17 mouse cellular contexts compared by ENCODE assay signal in the genomic region with DNA sequence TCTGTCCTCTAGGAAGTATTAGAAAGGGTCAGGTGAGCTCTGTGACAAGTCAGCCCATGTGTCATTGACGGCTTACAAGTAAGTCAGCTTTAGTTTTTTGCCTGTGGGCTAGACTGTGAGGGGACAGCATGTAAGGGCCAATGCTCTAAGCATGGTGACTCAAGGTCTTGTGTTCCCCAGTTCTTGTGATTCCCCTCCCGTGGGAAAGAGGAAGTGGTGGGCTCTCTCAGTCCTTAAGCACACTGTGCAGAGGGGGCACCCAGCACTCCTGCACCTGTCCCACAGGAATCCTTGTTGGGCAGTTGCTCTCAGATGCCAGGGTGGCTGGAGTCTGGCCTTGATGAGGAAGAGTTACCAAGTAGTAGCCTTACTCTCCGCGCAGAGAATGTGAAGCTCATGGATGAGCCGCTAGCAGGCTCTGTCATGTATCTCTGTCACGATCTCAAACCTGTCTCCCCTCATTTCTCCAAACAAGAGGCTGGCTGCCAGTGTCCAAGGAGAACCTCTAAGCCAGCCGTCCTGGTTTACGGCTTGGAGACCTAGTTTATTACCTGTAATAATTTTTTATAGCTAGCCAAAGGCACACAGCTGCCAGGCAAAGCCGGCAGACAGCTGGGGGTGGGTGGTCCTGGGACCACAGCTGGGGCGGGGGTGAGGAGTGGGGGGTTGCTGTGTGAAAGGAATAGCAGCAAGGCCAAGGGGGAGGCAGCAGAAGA. TPM values are rescaled to one million over a fixed set of nuclear protein-coding genes. Genes with fewer than 3 reads are reported as not detected.
DNase-seq lines count a peak whose midpoint lies in the region; ATAC-seq lines count a peak whose summit lies in the region.
"Had no signal": no experiment of that assay in that cellular context is flagged by ENCODE, and none has a peak within 500 bp of the region (broad histone marks: within the 10 kb centered on the region; RNA-seq: fewer than 3 reads in every experiment).

Stra6l (plus strand) TSS at position 556 of the 716 bp plus-strand sequence.

- peak within 1 kb of the TSS; percentile 37 for H3K4me3 ChIP-seq in erythroblast, embryonic 14.5 days (replicated peaks)
- peak within 1 kb of the TSS; percentile 5 for H3K4me3 ChIP-seq in limb, embryonic 13.5 days
- peak within 1 kb of the TSS; percentile 9 for H3K4me3 ChIP-seq in megakaryocyte, embryonic 14.5 days (replicated peaks)
- H3K4me3 ChIP-seq: embryonic facial prominence, embryonic 12.5 days; midbrain, embryonic 12.5 days had no signal

- no peaks in the 10 kb centered on the region for H3K4me1 ChIP-seq in erythroblast, embryonic 14.5 days (ENCODE audit: control insufficient read depth)
- H3K4me1 ChIP-seq in limb, embryonic 13.5 days = peaks cover 17% of the 10 kb centered on the region
- peaks cover 17% of the 10 kb centered on the region for H3K4me1 ChIP-seq in megakaryocyte, embryonic 14.5 days
- H3K4me1 ChIP-seq: embryonic facial prominence, embryonic 12.5 days had no signal

- H3K9me3 ChIP-seq in erythroblast, embryonic 14.5 days (ENCODE audit: control insufficient read depth, low read length) = no peaks in the 10 kb centered on the region
- H3K9me3 ChIP-seq in limb, embryonic 13.5 days = no peaks in the 10 kb centered on the region
- H3K9me3 ChIP-seq in megakaryocyte, embryonic 14.5 days = 0 out of 2 replicates have a peak, but pooled peaks cover 3% of the 10 kb centered on the region
- H3K9me3 ChIP-seq: embryonic facial prominence, embryonic 12.5 days; midbrain, embryonic 12.5 days had no signal

- H3K4me2 ChIP-seq in limb, embryonic 13.5 days (replicated peaks) = peak within 1 kb of the TSS; percentile 43
- H3K4me2 ChIP-seq: embryonic facial prominence, embryonic 12.5 days; midbrain, embryonic 12.5 days had no signal

- ATAC-seq in erythroblast, adult 5-6 weeks (replicated peaks; ENCODE audit: low FRiP score, poor library complexity, severe bottlenecking) = no peak
- ATAC-seq in limb, embryonic 13.5 days (ENCODE audit: low FRiP score, low read depth) = peak; percentile 68
- no peak for ATAC-seq in erythroid progenitor cell, adult 5-6 weeks (replicated peaks; ENCODE audit: low FRiP score, poor library complexity, severe bottlenecking)
- ATAC-seq: forebrain, postnatal 0 days; hindbrain, embryonic 16.5 days had no signal

- 11% methylated on average over 10 of the region's 10 CpGs for WGBS in limb, embryonic 13.5 days

- peaks cover 3% of the 10 kb centered on the region for H3K27me3 ChIP-seq in erythroblast, embryonic 14.5 days (ENCODE audit: control insufficient read depth)
- H3K27me3 ChIP-seq in limb, embryonic 13.5 days = peaks cover 78% of the 10 kb centered on the region
- H3K27me3 ChIP-seq in megakaryocyte, embryonic 14.5 days (replicated peaks) = peaks cover 56% of the 10 kb centered on the region

- DNase-seq in c-Kit-positive CD71-negative TER-119-negative erythroid progenitor cells, embryonic 14.5 days (ENCODE audit: low read depth) = peak; percentile 17
- DNase-seq in spleen, postnatal 14 days (ENCODE audit: low spot score in 2 of 2) = no peak
- DNase-seq in thymus, postnatal 0 days (ENCODE audit: low spot score) = no peak
- DNase-seq: cerebellum, adult 9-11 months; forebrain, postnatal 0 days; gastrocnemius, postnatal 36 days had no signal

- no peak within 1 kb of the TSS for H3K9ac ChIP-seq in limb, embryonic 13.5 days
- H3K9ac ChIP-seq: embryonic facial prominence, embryonic 12.5 days; forebrain, postnatal 0 days; midbrain, embryonic 12.5 days had no signal

- no peak within 1 kb of the TSS for H3K27ac ChIP-seq in limb, embryonic 13.5 days
- H3K27ac ChIP-seq: embryonic facial prominence, embryonic 12.5 days; midbrain, embryonic 12.5 days had no signal

- no peaks in the 10 kb centered on the region for H3K36me3 ChIP-seq in erythroblast, embryonic 14.5 days (ENCODE audit: control insufficient read depth)
- no peaks in the 10 kb centered on the region for H3K36me3 ChIP-seq in limb, embryonic 13.5 days
- no peaks in the 10 kb centered on the region for H3K36me3 ChIP-seq in megakaryocyte, embryonic 14.5 days (replicated peaks; ENCODE audit: low read length)
- H3K36me3 ChIP-seq: embryonic facial prominence, embryonic 12.5 days; midbrain, embryonic 12.5 days had no signal

RNA-seq across cellular contexts. Expression of gene Stra6l, which starts in this region (rescaled TPM):
- polyA plus RNA-seq in erythroblast, embryonic 14.5 days (2012) = not detected in 2 replicates
- total RNA-seq in erythroblast, adult 5-6 weeks (2015; ENCODE audit: low replicate concordance) = not detected in 2 replicates
- total RNA-seq in erythroblast, adult 5-6 weeks (2017; ENCODE audit: low replicate concordance) = not detected in 2 replicates
- 0.67 and 1.3 TPM in 2 replicates for polyA plus RNA-seq in limb, embryonic 13.5 days (2015; fragmentation: Nextera tagmentation; extraction: Ambion mirVana)
- not detected in 2 replicates for polyA plus RNA-seq in megakaryocyte, embryonic 14.5 days (2012; ENCODE audit: insufficient read depth, low replicate concordance)
- 0.14 and 0.21 TPM in 2 replicates for polyA plus RNA-seq in thymus, postnatal 0 days (2015; fragmentation: Nextera tagmentation; extraction: Ambion mirVana)
- not detected in 2 replicates for total RNA-seq in erythroid progenitor cell, adult 5-6 weeks (2015; ENCODE audit: low replicate concordance)
- total RNA-seq in erythroid progenitor cell, adult 5-6 weeks (2017; ENCODE audit: low replicate concordance) = not detected in 2 replicates
- total RNA-seq: gastrocnemius, postnatal 36 days; layer of hippocampus, adult 18-20 months; left cerebral cortex, postnatal 36 days; neutrophil, adult 5-6 weeks had no signal
